Mouse (Mus musculus): Measurements from ENCODE around the gene Hnrnph1. TPM values are rescaled to one million over a fixed set of nuclear protein-coding genes. Genes with fewer than 3 reads are reported as not detected.

Gene Hnrnph1
- polyA plus RNA-seq, 1 experiment from 2014 or later: 400 TPM

DNA sequence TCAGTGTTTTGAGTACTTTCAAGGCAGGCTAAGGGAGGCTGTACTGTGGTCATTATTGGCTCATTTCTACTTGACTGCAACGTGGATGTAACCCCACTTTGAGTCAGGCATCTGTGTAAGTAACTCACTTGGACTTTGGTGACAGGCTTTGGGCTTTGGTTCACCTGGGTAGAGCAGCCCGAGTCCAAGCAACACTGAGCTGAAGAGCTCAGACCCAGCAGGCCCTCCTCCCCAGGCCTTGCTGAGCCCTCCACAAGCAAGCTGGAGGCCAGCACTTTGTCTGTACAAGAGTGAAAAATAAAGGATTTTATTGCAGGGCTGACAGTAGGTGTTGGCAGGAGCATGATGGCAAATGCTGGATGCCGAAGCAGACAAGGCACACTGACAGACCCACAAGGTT, 12.2 kb downstream of the Hnrnph1 start:
- Histone ChIP-seq H3K27me3 (no peaks in the 10 kb centered on the region), H3K4me2 (replicated peaks) (no peak overlapping the region), H3K4me3 (replicated peaks) (no peak overlapping the region), H3K27ac (replicated peaks) (no peak overlapping the region), H3K4me1 (no peaks in the 10 kb centered on the region), H3K9ac (no peak overlapping the region), H3K36me3 (peaks cover 66% of the 10 kb centered on the region), H3K9me3 (replicated peaks) (no peaks in the 10 kb centered on the region)
- 64% methylated on average over 3 of the region's 3 CpGs for WGBS
- ATAC-seq (ENCODE audit: insufficient number of reproducible peaks, low FRiP score, low TSS enrichment, low read depth): no peak

DNA sequence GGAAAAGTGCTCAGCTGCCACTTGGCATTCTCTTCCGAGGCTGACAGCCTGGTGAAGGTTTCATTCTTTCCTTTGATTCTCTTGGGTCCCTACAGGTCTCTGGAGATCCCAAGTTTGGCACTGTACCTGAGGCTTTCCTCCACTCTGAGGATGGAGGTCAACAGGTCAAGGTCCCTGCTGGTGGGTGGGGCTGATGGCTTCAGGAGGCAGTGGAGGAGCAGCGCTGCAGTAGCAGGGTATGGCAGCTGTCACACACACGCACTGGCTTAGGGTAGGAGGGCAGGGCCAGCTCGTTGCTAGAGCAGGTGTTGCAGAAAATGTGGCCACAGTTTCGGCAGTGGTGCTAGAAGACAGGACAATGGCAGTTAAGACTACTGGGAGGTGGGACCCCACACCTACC, 12.8 kb downstream of the Hnrnph1 start:
- no peak overlapping the region for H3K4me3 ChIP-seq (replicated peaks)
- H3K36me3 ChIP-seq: peaks cover 68% of the 10 kb centered on the region
- H3K27ac ChIP-seq (replicated peaks): no peak overlapping the region
- no peak overlapping the region for H3K9ac ChIP-seq
- no peaks in the 10 kb centered on the region for H3K27me3 ChIP-seq
- no peaks in the 10 kb centered on the region for H3K9me3 ChIP-seq (replicated peaks)
- WGBS: 64% methylated on average over 5 of the region's 5 CpGs
- no peaks in the 10 kb centered on the region for H3K4me1 ChIP-seq
- no peak for ATAC-seq (ENCODE audit: insufficient number of reproducible peaks, low FRiP score, low TSS enrichment, low read depth)
- no peak overlapping the region for H3K4me2 ChIP-seq (replicated peaks)

DNA sequence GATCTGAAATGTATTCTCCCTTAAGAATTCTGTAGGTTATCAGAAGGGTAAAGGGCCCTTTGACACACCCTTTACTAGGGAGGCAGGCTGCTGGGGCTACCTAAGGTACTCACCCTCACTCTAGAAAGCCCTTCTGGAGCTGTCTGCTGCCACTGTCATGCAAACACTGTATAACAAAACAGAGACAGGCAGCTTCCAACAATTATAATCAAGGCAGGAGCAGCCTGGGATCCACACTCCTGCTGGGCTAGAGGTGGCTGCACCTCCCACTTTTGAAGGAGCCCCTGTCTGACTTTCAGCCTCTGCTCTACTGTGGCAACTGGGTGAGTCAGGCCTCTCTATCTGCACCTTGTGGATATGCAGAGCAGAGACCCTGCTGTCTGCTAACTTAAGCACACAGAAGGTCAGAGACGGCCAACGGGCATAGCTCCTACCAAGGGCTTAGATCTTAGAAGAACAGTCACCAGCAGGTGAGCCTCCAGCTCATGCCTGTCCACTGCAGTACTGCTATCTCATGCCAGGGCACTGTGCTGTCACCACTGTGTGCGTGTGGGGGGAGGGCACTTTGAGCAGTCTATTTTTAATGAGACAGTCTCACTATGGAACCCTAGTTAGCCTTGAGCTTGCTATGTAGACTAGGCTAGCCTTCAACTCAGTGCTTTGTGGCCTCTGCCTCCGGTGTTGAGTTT, 14.6 kb downstream of the Hnrnph1 start:
- H3K4me2 ChIP-seq (replicated peaks): no peak overlapping the region
- H3K9ac ChIP-seq: no peak overlapping the region
- no peak for ATAC-seq (ENCODE audit: insufficient number of reproducible peaks, low FRiP score, low TSS enrichment, low read depth)
- H3K27me3 ChIP-seq: no peaks in the 10 kb centered on the region
- no peaks in the 10 kb centered on the region for H3K9me3 ChIP-seq (replicated peaks)
- WGBS: 88% methylated on average over 4 of the region's 4 CpGs
- no peak overlapping the region for H3K4me3 ChIP-seq (replicated peaks)
- H3K4me1 ChIP-seq: no peaks in the 10 kb centered on the region
- H3K27ac ChIP-seq (replicated peaks): no peak overlapping the region
- peaks cover 64% of the 10 kb centered on the region for H3K36me3 ChIP-seq

DNA sequence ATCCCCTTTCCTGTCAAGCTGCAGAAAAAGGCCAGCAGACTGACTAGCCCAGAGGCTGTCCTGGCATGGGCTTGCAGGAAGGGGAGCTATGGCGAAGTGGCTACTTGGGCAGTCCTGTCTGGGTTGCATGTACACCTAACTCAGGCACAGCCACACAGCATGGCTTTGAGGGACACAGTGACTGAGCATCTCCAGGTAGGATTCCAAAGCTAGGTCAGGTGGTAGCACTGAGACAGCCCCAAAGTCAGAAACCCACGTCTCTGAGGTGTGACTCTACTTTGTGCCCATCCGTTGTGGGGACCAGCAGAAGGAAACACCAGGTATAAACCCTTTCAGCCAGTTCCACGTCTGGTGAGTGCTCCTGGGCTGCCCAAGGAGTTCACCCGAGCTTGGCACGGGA, 16.5 kb downstream of the Hnrnph1 start:
- Histone ChIP-seq H3K36me3 (peaks cover 64% of the 10 kb centered on the region), H3K27ac (replicated peaks) (no peak overlapping the region), H3K4me3 (replicated peaks) (no peak overlapping the region), H3K4me2 (replicated peaks) (no peak overlapping the region), H3K27me3 (no peaks in the 10 kb centered on the region), H3K9me3 (replicated peaks) (no peaks in the 10 kb centered on the region), H3K4me1 (no peaks in the 10 kb centered on the region), H3K9ac (no peak overlapping the region)
- no peak for ATAC-seq (ENCODE audit: insufficient number of reproducible peaks, low FRiP score, low TSS enrichment, low read depth)
- WGBS: 88% methylated on average over 6 of the region's 6 CpGs

DNA sequence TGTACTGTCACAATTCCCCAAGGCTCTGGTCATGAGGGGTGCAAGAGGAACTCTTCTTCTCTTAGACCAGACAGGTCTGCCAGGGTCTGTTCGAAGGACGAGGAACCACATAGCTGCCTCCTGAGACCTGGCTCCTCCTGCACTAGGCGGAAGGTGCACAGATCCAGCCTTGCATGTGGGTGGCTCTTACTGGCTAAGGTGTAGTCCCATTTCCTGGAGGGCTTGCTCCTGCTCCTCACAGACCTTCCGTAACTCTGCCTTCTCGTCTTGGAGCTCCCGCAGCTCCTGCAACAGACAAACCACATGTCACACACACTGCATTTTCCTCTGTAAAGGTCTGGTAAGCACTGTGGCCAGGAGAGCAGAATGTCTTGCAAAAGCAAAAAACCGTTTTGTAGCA, 17.9 kb downstream of the Hnrnph1 start:
- Histone ChIP-seq H3K9me3 (replicated peaks) (no peaks in the 10 kb centered on the region), H3K9ac (no peak overlapping the region), H3K4me1 (no peaks in the 10 kb centered on the region; the same call in 1 of the 2 replicates), H3K36me3 (peaks cover 61% of the 10 kb centered on the region), H3K4me2 (replicated peaks) (no peak overlapping the region), H3K27me3 (no peaks in the 10 kb centered on the region), H3K27ac (replicated peaks) (no peak overlapping the region), H3K4me3 (replicated peaks) (no peak overlapping the region)
- no peak for ATAC-seq (ENCODE audit: insufficient number of reproducible peaks, low FRiP score, low TSS enrichment, low read depth)
- WGBS: 88% methylated on average over 7 of the region's 7 CpGs

DNA sequence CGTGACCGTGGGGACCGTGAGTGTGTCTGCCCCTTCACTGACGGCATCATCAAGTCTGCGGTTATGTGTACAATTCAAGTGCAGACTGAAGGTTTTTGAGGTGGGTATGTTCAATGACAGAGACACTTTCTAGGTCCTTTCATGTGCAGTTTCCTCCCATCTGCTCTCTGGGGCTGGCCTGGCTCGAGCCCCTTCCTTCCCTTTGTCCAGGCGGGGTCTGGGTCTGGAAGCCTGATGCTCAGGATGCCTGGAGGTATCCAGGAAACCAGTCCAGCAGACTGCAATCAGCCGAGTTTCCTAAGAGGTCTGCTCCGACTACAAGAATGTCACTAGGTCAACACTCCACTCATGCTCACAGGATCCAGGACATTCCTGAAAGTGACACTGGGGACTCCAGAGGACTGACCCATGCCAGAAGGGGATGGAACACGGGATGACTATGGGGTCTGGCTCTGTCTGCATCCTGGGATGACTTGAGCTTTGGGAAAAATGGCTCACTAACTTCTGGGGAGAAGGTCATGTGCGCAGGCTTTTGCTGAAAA, 20.0 kb downstream of the Hnrnph1 start:
- Histone ChIP-seq H3K36me3 (peaks cover 60% of the 10 kb centered on the region), H3K4me3 (replicated peaks) (no peak overlapping the region), H3K27me3 (no peaks in the 10 kb centered on the region), H3K4me1 (no peaks in the 10 kb centered on the region; the same call in 1 of the 2 replicates), H3K4me2 (replicated peaks) (no peak overlapping the region), H3K27ac (replicated peaks) (no peak overlapping the region), H3K9me3 (replicated peaks) (no peaks in the 10 kb centered on the region), H3K9ac (no peak overlapping the region)
- ATAC-seq (ENCODE audit: insufficient number of reproducible peaks, low FRiP score, low TSS enrichment, low read depth): no peak
- WGBS: 77% methylated on average over 11 of the region's 11 CpGs

DNA sequence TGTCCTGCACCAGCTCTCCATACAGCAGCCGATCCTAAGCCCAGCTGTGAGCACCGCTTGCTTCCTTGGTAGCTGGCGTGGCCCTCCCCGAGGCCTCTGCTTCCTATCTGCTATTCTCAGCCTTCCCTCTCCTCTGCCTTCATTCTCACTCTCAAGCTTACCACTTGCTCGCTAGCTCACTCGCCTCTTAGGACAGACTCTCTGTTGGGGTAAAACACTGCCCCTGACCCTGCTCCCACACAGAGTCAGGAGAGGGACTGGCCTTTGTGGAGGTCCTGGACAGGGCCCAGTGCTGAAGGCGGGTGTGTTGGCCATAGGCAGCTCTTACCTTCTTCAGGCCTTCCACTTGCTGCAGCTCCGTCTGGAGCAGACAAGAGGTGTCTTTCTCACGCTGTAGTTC, 20.5 kb downstream of the Hnrnph1 start:
- ATAC-seq (ENCODE audit: insufficient number of reproducible peaks, low FRiP score, low TSS enrichment, low read depth): no peak
- Histone ChIP-seq H3K4me1 (no peaks in the 10 kb centered on the region; the same call in 1 of the 2 replicates), H3K9ac (no peak overlapping the region), H3K36me3 (peaks cover 65% of the 10 kb centered on the region), H3K27ac (replicated peaks) (no peak overlapping the region), H3K4me2 (replicated peaks) (no peak overlapping the region), H3K27me3 (no peaks in the 10 kb centered on the region), H3K4me3 (replicated peaks) (no peak overlapping the region), H3K9me3 (replicated peaks) (no peaks in the 10 kb centered on the region)
- 82% methylated on average over 9 of the region's 9 CpGs for WGBS

DNA sequence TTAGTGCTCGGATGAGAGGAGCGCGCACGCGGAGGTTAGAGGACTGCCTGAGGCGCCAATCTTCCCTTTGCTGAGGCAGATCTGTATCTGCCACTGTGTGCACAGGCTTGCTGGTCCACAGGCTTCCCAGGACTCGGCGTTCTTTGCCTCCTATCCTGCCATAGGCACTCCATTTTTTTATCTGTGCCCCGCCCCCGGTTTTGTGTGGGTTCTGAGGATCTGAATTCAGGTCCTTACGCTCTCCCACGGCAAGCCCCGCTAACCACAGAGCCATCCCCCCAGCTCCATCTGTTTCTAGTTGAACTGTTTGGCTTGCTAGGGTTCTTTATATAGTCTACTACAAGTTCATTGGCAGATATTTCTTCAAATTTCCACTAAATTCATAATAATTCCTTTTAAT, 22.0 kb downstream of the Hnrnph1 start:
- H3K27me3 ChIP-seq: no peaks in the 10 kb centered on the region
- no peak overlapping the region for H3K4me3 ChIP-seq (replicated peaks)
- ATAC-seq (ENCODE audit: insufficient number of reproducible peaks, low FRiP score, low TSS enrichment, low read depth): no peak
- no peak overlapping the region for H3K27ac ChIP-seq (replicated peaks)
- H3K9me3 ChIP-seq (replicated peaks): no peaks in the 10 kb centered on the region
- WGBS: 72% methylated on average over 13 of the region's 13 CpGs
- H3K4me1 ChIP-seq: no peaks in the 10 kb centered on the region; the same call in 1 of the 2 replicates
- no peak overlapping the region for H3K9ac ChIP-seq
- H3K4me2 ChIP-seq (replicated peaks): no peak overlapping the region
- H3K36me3 ChIP-seq: peaks cover 72% of the 10 kb centered on the region

DNA sequence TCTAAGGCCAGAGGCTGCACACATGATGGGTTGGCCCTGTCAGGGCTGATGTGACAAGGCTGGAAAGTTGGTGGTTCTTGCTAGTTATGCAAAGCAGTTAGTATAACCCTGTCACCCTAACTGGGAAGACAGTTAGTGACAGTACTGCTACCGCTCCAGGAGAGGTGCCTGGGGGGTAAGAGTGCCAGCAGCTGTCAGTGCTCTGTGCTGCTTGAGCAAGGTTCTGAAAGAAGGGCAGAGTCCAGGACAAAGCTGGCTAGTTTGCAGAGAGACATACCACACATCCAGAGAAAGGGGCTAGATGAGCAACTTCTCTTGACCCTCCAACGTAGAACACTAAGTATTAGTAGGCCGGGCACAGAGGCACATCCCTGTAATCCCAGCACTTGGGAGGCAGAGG, 25.7 kb downstream of the Hnrnph1 start:
- Histone ChIP-seq H3K36me3 (peaks cover 62% of the 10 kb centered on the region), H3K4me2 (replicated peaks) (no peak overlapping the region), H3K27ac (replicated peaks) (no peak overlapping the region), H3K27me3 (no peaks in the 10 kb centered on the region), H3K4me1 (no peaks in the 10 kb centered on the region; the same call in 1 of the 2 replicates), H3K9ac (no peak overlapping the region), H3K4me3 (replicated peaks) (no peak overlapping the region), H3K9me3 (replicated peaks) (no peaks in the 10 kb centered on the region)
- no peak for ATAC-seq (ENCODE audit: insufficient number of reproducible peaks, low FRiP score, low TSS enrichment, low read depth)
- WGBS: 89% methylated on average over 3 of the region's 3 CpGs

DNA sequence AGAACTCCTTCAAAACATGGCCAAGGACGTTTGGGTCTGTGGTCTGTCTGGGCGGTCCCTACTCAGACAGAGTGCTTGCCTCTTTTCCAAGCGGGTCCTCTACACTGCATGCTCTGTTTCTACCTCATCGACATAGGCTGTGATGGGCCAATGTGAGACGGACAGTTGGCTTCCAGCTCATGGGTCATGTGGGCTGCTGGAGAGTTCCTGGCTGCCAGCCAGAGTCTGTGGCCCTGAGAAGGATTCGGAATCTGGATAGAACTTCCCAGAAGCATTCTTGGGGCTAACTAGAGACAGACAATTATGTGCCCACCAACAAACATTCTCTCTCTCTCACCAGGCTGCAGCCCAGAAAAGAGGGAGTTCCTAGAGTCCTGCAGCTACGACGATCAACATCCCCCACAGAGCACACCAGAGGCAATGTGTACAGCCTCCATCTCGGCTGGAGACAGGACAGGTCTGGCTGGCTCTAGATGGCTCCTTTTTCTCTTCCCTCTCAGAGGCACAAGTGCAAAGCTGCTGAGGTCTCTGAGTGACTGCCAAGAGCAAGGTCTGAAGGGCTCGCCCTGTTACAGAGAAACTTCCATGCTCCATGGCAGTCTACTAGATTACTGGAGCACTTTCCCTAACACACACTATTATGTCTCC, 26.7 kb downstream of the Hnrnph1 start:
- WGBS: 69% methylated on average over 10 of the region's 10 CpGs
- Histone ChIP-seq H3K4me2 (replicated peaks) (no peak overlapping the region), H3K36me3 (peaks cover 52% of the 10 kb centered on the region), H3K4me3 (replicated peaks) (no peak overlapping the region), H3K4me1 (no peaks in the 10 kb centered on the region; the same call in 1 of the 2 replicates), H3K9me3 (replicated peaks) (no peaks in the 10 kb centered on the region), H3K27me3 (no peaks in the 10 kb centered on the region), H3K9ac (no peak overlapping the region), H3K27ac (replicated peaks) (0 out of 2 replicates have a peak overlapping the region, but pooled peaks have one; percentile 4)
- no peak for ATAC-seq (ENCODE audit: insufficient number of reproducible peaks, low FRiP score, low TSS enrichment, low read depth)

DNA sequence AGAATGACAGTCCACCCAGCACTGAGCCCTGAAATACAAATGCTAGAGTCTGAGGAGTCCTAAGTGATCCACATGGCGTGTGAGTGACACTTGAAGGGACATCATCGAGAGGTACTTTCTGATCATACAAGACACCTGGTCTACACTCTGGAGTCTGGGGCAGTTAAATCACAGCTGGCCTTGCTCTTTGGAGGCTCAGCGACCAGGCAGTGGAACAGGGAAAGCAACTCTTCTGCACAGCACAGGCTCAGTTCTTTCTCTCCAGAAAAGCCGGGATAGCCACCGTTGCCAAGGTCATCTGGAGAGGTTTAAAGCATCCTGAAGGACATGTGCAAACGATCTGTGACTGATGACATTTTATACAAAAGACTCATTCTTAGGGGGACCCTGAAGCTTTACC, 30.4 kb downstream of the Hnrnph1 start:
- no peak for ATAC-seq (ENCODE audit: insufficient number of reproducible peaks, low FRiP score, low TSS enrichment, low read depth)
- H3K4me1 ChIP-seq: no peaks in the 10 kb centered on the region
- no peaks in the 10 kb centered on the region for H3K27me3 ChIP-seq
- no peak overlapping the region for H3K4me3 ChIP-seq (replicated peaks)
- H3K9me3 ChIP-seq (replicated peaks): no peaks in the 10 kb centered on the region
- no peak overlapping the region for H3K4me2 ChIP-seq (replicated peaks)
- no peak overlapping the region for H3K9ac ChIP-seq
- no peak overlapping the region for H3K27ac ChIP-seq (replicated peaks)
- WGBS: 50% methylated on average over 6 of the region's 6 CpGs
- H3K36me3 ChIP-seq: peaks cover 50% of the 10 kb centered on the region

Measured in embryonic facial prominence, embryonic 15.5 days (tissue).